Mouse (Mus musculus) spleen, adult 2 months (tissue): Measurements from ENCODE around the gene Rgs10.

Source experiments
- CTCF ChIP-seq: fragments of 200-500 bp; IDR thresholded peaks from 2 replicates; pipeline ENCODE4 v1.5.1; 2011; ENCODE audit warnings: mild to moderate bottlenecking, inconsistent platforms; ENCODE audit not compliant: insufficient read depth, insufficient read length, insufficient replicate concordance; ENCODE audit errors: extremely low read depth
- POLR2A ChIP-seq: fragments of 200-500 bp; IDR thresholded peaks from 2 replicates; pipeline ENCODE4 v1.6.1; 2011; ENCODE audit warnings: low read depth, low read length, inconsistent platforms

DNA sequence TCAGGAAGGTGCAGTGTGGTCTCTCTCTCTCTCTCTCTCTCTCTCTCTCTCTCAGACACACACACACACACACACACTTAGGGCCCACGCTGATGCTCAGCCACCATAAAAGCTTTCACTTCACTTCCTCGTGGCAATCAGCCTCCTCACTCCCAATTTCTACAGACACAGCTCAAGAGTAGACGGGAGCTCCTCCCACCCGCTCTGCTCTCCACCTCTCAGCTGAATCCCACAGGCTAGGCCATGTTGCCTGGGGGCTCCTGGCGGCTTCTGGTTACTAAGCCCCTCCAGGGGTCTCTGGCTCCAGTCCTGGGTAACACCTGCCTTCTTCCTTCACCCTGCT lies 25.6 kb downstream of the Rgs10 start:
- TF ChIP-seq CTCF (no peak), POLR2A (no peak)
